Mouse (Mus musculus) left cerebral cortex, adult 2 months (tissue): ENCODE measurements around the gene Nfatc4. TPM values are rescaled to one million over a fixed set of nuclear protein-coding genes. Genes with fewer than 3 reads are reported as not detected.

Experiments used
- DNase-seq, 2 experiments: peaks; one replicate each; pipeline ENCODE4 v3.0.0; 2021 to 2022; ENCODE audit warnings: low spot score in 2 of 2, mixed read lengths in 1 of 2; ENCODE audit errors: extremely low spot score in 1 of 2
- H3K27ac ChIP-seq: fragments of 200-600 bp; 2 replicates; pipeline ENCODE4 v1.8.1; 2022
- H3K4me3 ChIP-seq: fragments of 200-600 bp; 2 replicates; pipeline ENCODE4 v1.8.1; 2022
- CTCF ChIP-seq: fragments of 200-600 bp; IDR thresholded peaks from 2 replicates; pipeline ENCODE4 v1.8.1; 2022; ENCODE audit warnings: antibody characterized with exemption, mild to moderate bottlenecking, moderate library complexity
- intact Hi-C: fragments of 180-260 bp; cut with DNase I; formaldehyde crosslinking; loops from one replicate; pipeline ENCODE4 v1.15.1; 2025
- long read RNA-seq, 2 experiments: library from polyadenylated mRNA; stranded (forward); transcript quantifications; one replicate each; pipeline ENCODE4 v2.0.0; 2021; ENCODE audit warnings: borderline mapping rate in 2 of 2
- total RNA-seq, 2 experiments: library from RNA; stranded (reverse); gene quantifications; 2 replicates each; pipeline ENCODE4 v1.2.3; 2021

Nfatc4 gene
- 1 to 10 TPM; 1.1 to 2.6 TPM for total RNA-seq
- long read RNA-seq, experiment 1, partial matches to known transcripts: 0 of 1 reads
- long read RNA-seq, experiment 1, other reads (novel, unspliced or antisense): 0 of 1 reads
- long read RNA-seq, experiment 2: 0 reads

GRCm38 (mm10) chr14:55822991-55823762 is at the start of gene Nfatc4:
TSS of gene Nfatc4 (plus strand) at chr14:55823144.
- intact Hi-C loops: loop anchor here (1.0 to 5.0 kb wide), 3 partner anchors 40 to 96 kb away; partner anchors contain the start of gene Adcy4
- DNase-seq: peak; percentile 19 to 28
- Histone ChIP-seq H3K27ac (peak within 1 kb of the TSS; percentile 56), H3K4me3 (peak within 1 kb of the TSS; percentile 46)
- TF ChIP-seq CTCF: no peak

- no peak for TF ChIP-seq CTCF
- DNase-seq: no peak
- intact Hi-C loops: no loop called here
Observed at GRCm38 (mm10) chr14:55776711-55777110, 46.2 kb upstream of the Nfatc4 start.

GRCm38 (mm10) chr14:55777176-55777575 is 45.8 kb upstream of the Nfatc4 start:
- TF ChIP-seq CTCF: no peak
- no peak overlapping the region for H3K27ac ChIP-seq
- no peak for DNase-seq

More at GRCm38 (mm10) chr14:55776711-55777110, 46.2 kb upstream of the Nfatc4 start:
- Histone ChIP-seq H3K4me3 (no peak overlapping the region), H3K27ac (no peak overlapping the region)

GRCm38 (mm10) chr14:55777806-55778205 is 45.1 kb upstream of the Nfatc4 start:
- no peak for DNase-seq
- Histone ChIP-seq H3K27ac (no peak overlapping the region), H3K4me3 (no peak overlapping the region)
- intact Hi-C loops: no loop called here
- no peak for TF ChIP-seq CTCF

More at GRCm38 (mm10) chr14:55777176-55777575, 45.8 kb upstream of the Nfatc4 start:
- no peak overlapping the region for H3K4me3 ChIP-seq
- intact Hi-C loops: no loop called here

GRCm38 (mm10) chr14:55778686-55779085 is 44.3 kb upstream of the Nfatc4 start:
- intact Hi-C loops: no loop called here
- Histone ChIP-seq H3K4me3 (no peak overlapping the region), H3K27ac (no peak overlapping the region)
- peak in 1 of 2 experiments; percentile 7 for DNase-seq
- no peak for TF ChIP-seq CTCF

GRCm38 (mm10) chr14:55779656-55780055 is 43.3 kb upstream of the Nfatc4 start:
- no peak for TF ChIP-seq CTCF
- DNase-seq: peak in 1 of 2 experiments; percentile 4
- Histone ChIP-seq H3K27ac (no peak overlapping the region), H3K4me3 (no peak overlapping the region)
- intact Hi-C loops: loop anchor here (5.0 kb wide), 2 partner anchors 43 to 88 kb away; partner anchors contain the start of gene Nfatc4

- intact Hi-C loops: loop anchor here (1.0 to 5.0 kb wide), 3 partner anchors 42 to 138 kb away; partner anchors contain the start of gene Nfatc4
Observed at GRCm38 (mm10) chr14:55780736-55781135, 42.2 kb upstream of the Nfatc4 start.

GRCm38 (mm10) chr14:55781310-55781709 is 41.6 kb upstream of the Nfatc4 start:
- peak; percentile 54 to 55 for DNase-seq
- intact Hi-C loops: loop anchor here (1.0 to 5.0 kb wide), 3 partner anchors 41 to 137 kb away; partner anchors contain the start of gene Nfatc4
- Histone ChIP-seq H3K4me3 (no peak overlapping the region), H3K27ac (no peak overlapping the region)
- peak; percentile 98 for TF ChIP-seq CTCF

More at GRCm38 (mm10) chr14:55780736-55781135, 42.2 kb upstream of the Nfatc4 start:
- H3K27ac ChIP-seq: no peak overlapping the region
- TF ChIP-seq CTCF: no peak
- H3K4me3 ChIP-seq: no peak overlapping the region
- DNase-seq: peak in 1 of 2 experiments; percentile 7

GRCm38 (mm10) chr14:55782361-55782960 is 40.5 kb upstream of the Nfatc4 start:
- no peak for TF ChIP-seq CTCF
- intact Hi-C loops: loop anchor here (5.0 kb wide), 2 partner anchors 40 to 85 kb away; partner anchors contain the start of gene Nfatc4
- peak in 1 of 2 experiments; percentile 2 for DNase-seq
- Histone ChIP-seq H3K27ac (peak overlapping the region; percentile 0; the same call in 1 of the 2 replicates), H3K4me3 (peak overlapping the region; percentile 33)

- intact Hi-C loops: loop anchor here (5.0 kb wide), 2 partner anchors 39 to 84 kb away; partner anchors contain the start of gene Nfatc4
- no peak for TF ChIP-seq CTCF
- Histone ChIP-seq H3K27ac (peak overlapping the region; percentile 16; the same call in 1 of the 2 replicates), H3K4me3 (peak overlapping the region; percentile 33)
- DNase-seq: peak in 1 of 2 experiments; percentile 4
Observed at GRCm38 (mm10) chr14:55783171-55783957, 39.6 kb upstream of the Nfatc4 start.

GRCm38 (mm10) chr14:55783958-55784235 is 39.0 kb upstream of the Nfatc4 start, which contains the start of gene Adcy4:
TSS of gene Adcy4 (minus strand) at chr14:55784095.
- TF ChIP-seq CTCF: no peak
- peak within 1 kb of the TSS; percentile 16; the same call in 1 of the 2 replicates for H3K27ac ChIP-seq
- H3K4me3 ChIP-seq: peak within 1 kb of the TSS; percentile 33
- DNase-seq: no peak
- intact Hi-C loops: loop anchor here (5.0 kb wide), 2 partner anchors 38 to 83 kb away; partner anchors contain the start of gene Nfatc4
